Mouse (Mus musculus) heart, embryonic 13.5 days (tissue): ENCODE results near the gene Cmas. TPM values are rescaled to one million over a fixed set of nuclear protein-coding genes. Genes with fewer than 3 reads are reported as not detected.

Experiments used
- ATAC-seq: fragments of 200-750 bp; cut with Nextera tagmentation; 2 replicates; pipeline ENCODE4 v1.8.0; 2017; ENCODE audit warnings: moderate TSS enrichment; ENCODE audit not compliant: insufficient number of reproducible peaks, low FRiP score, low TSS enrichment; ENCODE audit errors: extremely low read depth
- H3K27ac ChIP-seq: fragments of 300-500 bp; sonication (generic); replicated peaks from 2 replicates; pipeline ENCODE4 v1.5.1; 2015; ENCODE audit warnings: moderate library complexity, mild to moderate bottlenecking, inconsistent platforms
- H3K27me3 ChIP-seq: fragments of 300-500 bp; sonication (generic); replicated peaks from 2 replicates; pipeline ENCODE4 v1.6.1; 2015; ENCODE audit warnings: mild to moderate bottlenecking, inconsistent platforms
- H3K36me3 ChIP-seq: fragments of 300-500 bp; sonication (generic); 2 replicates; pipeline ENCODE4 v1.6.1; 2015; ENCODE audit warnings: mild to moderate bottlenecking, inconsistent platforms
- H3K4me1 ChIP-seq: fragments of 300-500 bp; sonication (generic); 2 replicates; pipeline ENCODE4 v1.6.1; 2015; ENCODE audit warnings: inconsistent platforms
- H3K4me2 ChIP-seq: fragments of 300-500 bp; sonication (generic); 2 replicates; pipeline ENCODE4 v1.6.1; 2015; ENCODE audit warnings: inconsistent platforms, mild to moderate bottlenecking, moderate library complexity
- H3K4me3 ChIP-seq: fragments of 300-500 bp; sonication (generic); 2 replicates; pipeline ENCODE4 v1.5.1; 2015; ENCODE audit warnings: moderate library complexity, mild to moderate bottlenecking, inconsistent platforms
- H3K9ac ChIP-seq: fragments of 300-500 bp; sonication (generic); 2 replicates; pipeline ENCODE4 v1.6.1; 2015; ENCODE audit warnings: inconsistent platforms, mild to moderate bottlenecking, moderate library complexity
- H3K9me3 ChIP-seq: fragments of 300-500 bp; sonication (generic); 2 replicates; pipeline ENCODE4 v1.6.1; 2016; ENCODE audit warnings: inconsistent platforms
- WGBS: fragments of 180-500 bp; shearing (Covaris S2); methylation state at CpG from one replicate; pipeline ENCODE4 v1.1.7; 2015; ENCODE audit warnings: mixed read lengths; 5-methylcytosine and 5-hydroxymethylcytosine counted together
- polyA plus RNA-seq: library from polyadenylated mRNA; unstranded; fragments of >200 nt; fragmentation: Nextera tagmentation; extraction: Ambion mirVana; gene quantifications from 2 replicates; pipeline ENCODE4 v1.2.1, GENCODE M21; 2015

Cmas gene
- polyA plus RNA-seq, 1 experiment from 2014 or later, result 90.9 TPM

GRCm38 (mm10) chr6:142779045-142779811 lies 22.7 kb downstream of the Cmas start:
- Histone ChIP-seq H3K4me3 (no peak overlapping the region), H3K27ac (no peak overlapping the region), H3K9me3 (no peaks in the 10 kb centered on the region), H3K4me1 (peaks cover 23% of the 10 kb centered on the region), H3K27me3 (no peaks in the 10 kb centered on the region), H3K9ac (0 out of 2 replicates have a peak overlapping the region, but pooled peaks have one; percentile 24), H3K36me3 (peaks cover 22% of the 10 kb centered on the region), H3K4me2 (peak overlapping the region; percentile 28; the same call in 1 of the 2 replicates)
- WGBS, result 41% methylated on average over 11 of the region's 11 CpGs
- no peak for ATAC-seq

DNA sequence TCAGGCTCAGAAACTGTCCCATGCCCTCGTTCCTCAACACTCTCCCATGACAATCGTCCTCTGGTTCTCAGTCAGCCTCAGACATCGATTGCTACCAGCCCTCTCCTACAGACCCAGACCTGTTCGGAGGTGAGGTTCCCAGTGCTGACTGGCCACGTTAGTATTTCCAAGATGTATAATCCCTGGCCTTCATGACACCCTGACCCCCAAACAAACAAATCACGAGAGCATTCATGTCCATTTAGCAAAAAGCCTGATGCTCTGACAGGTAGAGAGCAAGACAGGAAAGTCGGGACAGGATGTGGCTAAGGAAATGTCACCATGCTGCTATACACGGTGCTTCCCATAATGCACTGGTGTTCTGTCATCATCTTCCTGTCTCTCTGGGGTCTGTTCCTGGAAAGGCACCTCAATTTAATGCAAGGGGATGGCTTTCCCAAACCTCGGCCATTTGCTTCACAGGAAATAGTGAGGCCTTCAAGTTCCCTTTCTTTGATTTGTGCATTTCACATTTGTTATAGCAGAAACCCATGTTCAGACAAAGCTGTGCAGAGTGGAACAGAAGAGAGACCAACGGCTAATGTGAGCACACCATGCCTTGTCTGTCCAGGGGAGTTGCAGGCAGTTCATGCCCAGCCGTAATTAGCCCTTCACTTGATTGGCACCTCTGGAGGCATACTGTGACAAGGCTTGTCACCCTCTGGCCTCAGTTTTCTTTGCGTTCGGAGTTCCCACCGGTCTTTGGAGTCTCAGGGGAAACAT lies 23.5 kb downstream of the Cmas start:
- H3K9ac ChIP-seq, result no peak overlapping the region
- H3K27ac ChIP-seq, result no peak overlapping the region
- no peak for ATAC-seq
- no peaks in the 10 kb centered on the region for H3K27me3 ChIP-seq
- WGBS, result 65% methylated on average over 14 of the region's 14 CpGs
- H3K36me3 ChIP-seq, result peaks cover 14% of the 10 kb centered on the region
- peaks cover 23% of the 10 kb centered on the region for H3K4me1 ChIP-seq
- no peak overlapping the region for H3K4me2 ChIP-seq
- H3K4me3 ChIP-seq, result no peak overlapping the region
- no peaks in the 10 kb centered on the region for H3K9me3 ChIP-seq

DNA sequence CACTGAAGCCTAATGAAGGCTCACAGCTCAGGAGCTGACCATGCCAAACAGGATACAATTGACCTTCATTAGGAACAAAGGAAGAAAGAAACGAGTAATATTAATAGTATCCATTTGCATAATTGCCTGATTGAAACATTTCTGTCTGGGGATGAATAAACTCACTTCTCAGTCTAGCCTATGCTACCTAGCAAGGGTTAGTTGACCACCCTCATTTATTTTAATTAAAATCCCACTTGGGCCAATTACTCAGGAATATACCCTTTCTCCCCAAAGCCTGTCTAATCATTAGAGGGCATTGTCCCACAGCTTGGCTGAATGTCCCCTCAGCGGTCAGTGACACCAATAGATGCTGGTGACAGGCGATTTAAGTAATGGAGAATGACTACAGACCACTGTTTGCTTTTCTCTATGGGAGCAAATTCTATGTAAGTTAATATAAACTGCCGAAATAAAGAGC lies 24.1 kb downstream of the Cmas start:
- peaks cover 23% of the 10 kb centered on the region for H3K4me1 ChIP-seq
- 84% methylated on average over 4 of the region's 4 CpGs for WGBS
- H3K27me3 ChIP-seq, result no peaks in the 10 kb centered on the region
- no peak overlapping the region for H3K4me2 ChIP-seq
- H3K36me3 ChIP-seq, result peaks cover 9% of the 10 kb centered on the region
- no peak overlapping the region for H3K27ac ChIP-seq
- ATAC-seq, result no peak
- no peaks in the 10 kb centered on the region for H3K9me3 ChIP-seq
- no peak overlapping the region for H3K4me3 ChIP-seq
- H3K9ac ChIP-seq, result no peak overlapping the region

DNA sequence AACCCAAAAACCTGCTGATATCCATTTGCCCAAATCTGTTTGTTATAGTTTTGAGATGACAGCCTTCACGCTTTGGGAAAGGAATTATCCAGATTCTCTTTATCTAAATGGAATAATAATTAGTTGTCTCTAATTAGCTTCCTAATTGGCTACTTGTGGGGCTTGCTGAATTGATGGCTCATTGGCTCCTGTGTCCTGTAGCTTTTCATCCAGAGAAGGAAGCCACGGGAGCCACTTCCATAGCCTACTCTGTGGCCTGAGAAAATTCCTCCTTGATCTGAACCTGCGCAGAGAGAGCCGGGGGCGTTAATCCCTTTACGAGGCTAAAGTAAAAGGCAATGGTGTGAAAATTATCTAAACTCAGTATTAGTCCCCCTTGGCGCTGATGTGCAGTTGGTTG lies 24.8 kb downstream of the Cmas start:
- no peak overlapping the region for H3K9ac ChIP-seq
- H3K4me3 ChIP-seq, result no peak overlapping the region
- H3K27ac ChIP-seq, result no peak overlapping the region
- H3K9me3 ChIP-seq, result no peaks in the 10 kb centered on the region
- H3K36me3 ChIP-seq, result 0 out of 2 replicates have a peak, but pooled peaks cover 4% of the 10 kb centered on the region
- H3K27me3 ChIP-seq, result no peaks in the 10 kb centered on the region
- H3K4me2 ChIP-seq, result no peak overlapping the region
- H3K4me1 ChIP-seq, result peaks cover 22% of the 10 kb centered on the region
- WGBS, result 71% methylated on average over 7 of the region's 7 CpGs
- ATAC-seq, result no peak

DNA sequence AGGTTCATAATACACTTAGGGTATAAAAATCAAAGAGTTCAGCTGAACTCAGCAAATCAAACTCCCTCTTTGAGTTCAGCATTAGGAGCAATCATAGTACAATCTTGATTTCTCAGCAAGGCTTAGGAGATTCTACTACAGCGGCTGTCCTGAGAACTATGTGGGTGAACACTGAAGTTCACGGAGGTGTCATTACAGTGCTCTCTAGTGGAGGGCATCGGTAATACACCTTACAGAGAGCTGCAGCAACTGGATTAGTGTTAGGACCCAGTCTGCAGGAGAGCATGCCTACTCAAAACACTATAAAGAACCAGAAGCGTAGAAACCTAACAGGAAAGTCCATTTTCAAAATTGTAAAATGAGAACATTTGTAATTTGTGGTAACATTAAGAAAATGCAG lies 28.9 kb downstream of the Cmas start:
- Histone ChIP-seq H3K4me3 (no peak overlapping the region), H3K4me2 (no peak overlapping the region), H3K4me1 (0 out of 2 replicates have a peak, but pooled peaks cover 2% of the 10 kb centered on the region), H3K36me3 (no peaks in the 10 kb centered on the region), H3K27me3 (no peaks in the 10 kb centered on the region), H3K27ac (no peak overlapping the region), H3K9me3 (no peaks in the 10 kb centered on the region), H3K9ac (no peak overlapping the region)
- no peak for ATAC-seq
- 34% methylated on average over 4 of the region's 4 CpGs for WGBS

GRCm38 (mm10) chr6:142786106-142786505 lies 29.6 kb downstream of the Cmas start:
- no peak overlapping the region for H3K4me2 ChIP-seq
- no peaks in the 10 kb centered on the region for H3K9me3 ChIP-seq
- H3K4me3 ChIP-seq, result no peak overlapping the region
- 81% methylated on average over 21 of the region's 21 CpGs for WGBS
- no peaks in the 10 kb centered on the region for H3K27me3 ChIP-seq
- H3K9ac ChIP-seq, result no peak overlapping the region
- no peaks in the 10 kb centered on the region for H3K36me3 ChIP-seq
- H3K4me1 ChIP-seq, result 0 out of 2 replicates have a peak, but pooled peaks cover 2% of the 10 kb centered on the region
- ATAC-seq, result no peak
- H3K27ac ChIP-seq, result no peak overlapping the region

DNA sequence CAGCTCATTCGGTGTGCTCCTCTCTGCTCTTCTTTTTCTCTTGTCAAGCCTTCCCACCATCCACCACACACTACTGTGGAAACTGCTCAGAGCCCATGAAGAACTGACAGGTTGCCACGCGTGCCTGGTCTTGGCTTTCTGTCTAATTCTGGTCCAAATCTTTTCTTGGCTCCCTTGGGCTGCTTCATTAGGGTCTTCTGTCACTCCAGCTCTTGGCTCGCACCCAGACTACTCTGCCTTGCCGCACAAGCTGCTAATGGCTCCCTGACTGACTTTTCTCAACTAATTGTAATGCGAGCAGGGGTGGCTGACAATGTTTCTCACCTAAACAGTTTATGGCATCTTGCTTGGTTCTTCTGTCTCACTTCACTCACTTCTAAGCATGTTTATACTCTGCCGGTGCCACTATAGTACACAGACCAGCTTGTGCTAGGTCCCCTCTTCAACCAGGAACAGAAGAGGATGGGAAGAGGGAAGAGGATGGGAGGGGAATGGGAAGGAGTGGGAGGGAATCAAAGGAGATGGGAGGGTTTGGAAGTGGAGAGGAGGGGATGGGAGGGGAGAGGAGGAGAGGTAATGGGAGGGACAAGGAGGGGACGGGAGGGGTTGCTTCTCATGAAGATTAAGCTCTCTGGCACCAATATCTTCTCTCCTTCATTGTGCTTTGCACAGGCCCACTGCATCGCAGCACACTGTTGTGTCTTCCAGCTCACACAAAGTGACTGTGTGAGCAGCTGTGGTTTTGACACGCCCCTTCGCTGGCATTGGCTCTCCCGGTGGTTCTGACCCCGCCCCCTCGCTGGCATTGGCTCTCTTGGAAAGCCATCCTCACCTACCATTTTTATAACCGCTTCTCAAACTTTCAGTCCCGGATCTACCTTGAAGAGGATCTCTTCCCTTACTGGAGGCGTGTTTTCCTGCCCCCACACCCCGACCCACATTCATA lies 31.8 kb downstream of the Cmas start:
- Histone ChIP-seq H3K4me3 (no peak overlapping the region), H3K27me3 (no peaks in the 10 kb centered on the region), H3K9me3 (no peaks in the 10 kb centered on the region), H3K36me3 (no peaks in the 10 kb centered on the region), H3K9ac (no peak overlapping the region), H3K27ac (no peak overlapping the region), H3K4me2 (peak overlapping the region; percentile 13; the same call in 1 of the 2 replicates), H3K4me1 (peaks cover 14% of the 10 kb centered on the region)
- ATAC-seq, result no peak
- 54% methylated on average over 18 of the region's 18 CpGs for WGBS

- no peak for ATAC-seq
- Histone ChIP-seq H3K4me2 (no peak overlapping the region), H3K27ac (no peak overlapping the region), H3K4me1 (peaks cover 16% of the 10 kb centered on the region), H3K9ac (no peak overlapping the region), H3K36me3 (no peaks in the 10 kb centered on the region), H3K27me3 (no peaks in the 10 kb centered on the region), H3K9me3 (no peaks in the 10 kb centered on the region), H3K4me3 (no peak overlapping the region)
- WGBS, result 79% methylated on average over 10 of the region's 10 CpGs
Measured at GRCm38 (mm10) chr6:142789736-142790135, 33.2 kb downstream of the Cmas start.

DNA sequence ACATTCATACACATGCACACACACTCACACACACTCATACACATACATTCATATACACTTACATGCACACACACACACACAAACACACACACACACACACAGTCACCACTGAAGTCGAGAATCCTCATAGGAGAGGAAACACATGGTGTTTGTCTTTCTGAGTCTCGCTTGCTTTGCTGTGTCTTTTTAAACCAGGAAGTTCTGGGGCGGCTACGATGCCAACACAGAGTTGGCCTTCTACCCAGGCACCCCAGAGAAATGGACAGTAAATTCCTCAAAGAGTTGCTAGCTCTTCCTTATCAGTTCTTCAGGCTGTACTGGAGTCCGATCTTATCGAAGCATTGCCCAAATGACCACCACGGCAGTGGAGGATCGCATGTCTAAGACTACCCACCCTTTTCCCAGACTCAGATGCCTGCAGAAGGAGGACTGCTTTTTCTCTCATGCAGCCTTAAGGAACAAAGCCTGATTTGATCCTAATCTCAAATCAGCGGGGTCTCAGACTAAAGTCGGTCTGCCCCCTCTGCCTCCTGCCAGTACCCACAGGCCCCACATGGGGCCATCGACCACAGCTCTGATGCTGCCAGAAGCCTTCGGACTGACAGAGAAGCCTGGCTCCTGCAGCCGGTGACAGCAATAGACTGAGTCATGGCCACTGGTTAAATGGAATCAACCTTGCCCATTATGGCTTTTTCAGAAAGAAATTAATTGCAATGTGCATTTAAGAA lies 35.9 kb downstream of the Cmas start:
- Histone ChIP-seq H3K4me3 (no peak overlapping the region), H3K4me1 (peaks cover 16% of the 10 kb centered on the region), H3K27ac (no peak overlapping the region), H3K36me3 (no peaks in the 10 kb centered on the region), H3K9me3 (no peaks in the 10 kb centered on the region), H3K27me3 (no peaks in the 10 kb centered on the region), H3K9ac (no peak overlapping the region), H3K4me2 (0 out of 2 replicates have a peak overlapping the region, but pooled peaks have one; percentile 7)
- ATAC-seq, result no peak
- 24% methylated on average over 13 of the region's 13 CpGs for WGBS

- Histone ChIP-seq H3K27me3 (no peaks in the 10 kb centered on the region), H3K9ac (no peak overlapping the region), H3K4me3 (no peak overlapping the region), H3K4me1 (peaks cover 15% of the 10 kb centered on the region), H3K27ac (no peak overlapping the region), H3K9me3 (no peaks in the 10 kb centered on the region), H3K4me2 (no peak overlapping the region), H3K36me3 (no peaks in the 10 kb centered on the region)
- WGBS, result 38% methylated on average over 7 of the region's 7 CpGs
- ATAC-seq, result no peak
Measured at GRCm38 (mm10) chr6:142793468-142793867, 37.0 kb downstream of the Cmas start.
